Mouse (Mus musculus): ENCODE results near the gene E2f4. TPM values are rescaled to one million over a fixed set of nuclear protein-coding genes. Genes with fewer than 3 reads are reported as not detected.
"Not testable (repeated sequence)": the region's sequence is repeated elsewhere in the genome, so short reads cannot be mapped to it uniquely, and the experiment has no call there.

Gene E2f4
- total RNA-seq, 2 experiments from 2014 or later, result 28.8 to 33.6 TPM

- not testable (repeated sequence) for DNase-seq (ENCODE audit: low spot score in 2 of 2)
Observed at GRCm38 (mm10) chr8:105291364-105291763, 6.1 kb upstream of the E2f4 start.

GRCm38 (mm10) chr8:105291802-105292201, 5.7 kb upstream of the E2f4 start:
- not testable (repeated sequence) for DNase-seq (ENCODE audit: low spot score in 2 of 2)

DNA sequence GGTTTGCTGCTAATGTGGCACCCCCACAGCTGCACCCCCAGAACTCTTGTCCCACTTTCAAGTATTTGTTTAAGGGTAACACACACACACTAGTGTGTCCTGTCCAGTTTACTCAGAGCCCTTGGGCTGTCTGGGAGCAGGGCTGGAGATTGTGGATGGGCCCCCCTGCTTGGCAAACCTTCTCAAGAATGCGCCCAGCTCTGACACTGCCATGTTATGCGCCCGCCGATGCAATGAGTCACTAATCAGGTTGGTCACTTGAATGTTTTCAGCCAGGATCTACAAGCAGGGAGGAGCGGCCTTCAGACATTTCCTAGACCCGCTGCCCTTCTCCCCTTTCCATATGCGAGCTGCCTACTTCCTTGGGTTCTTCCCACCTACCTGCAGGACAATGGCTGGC, 5.0 kb upstream of the E2f4 start:
- DNase-seq (ENCODE audit: low spot score in 2 of 2), result no peak

DNA sequence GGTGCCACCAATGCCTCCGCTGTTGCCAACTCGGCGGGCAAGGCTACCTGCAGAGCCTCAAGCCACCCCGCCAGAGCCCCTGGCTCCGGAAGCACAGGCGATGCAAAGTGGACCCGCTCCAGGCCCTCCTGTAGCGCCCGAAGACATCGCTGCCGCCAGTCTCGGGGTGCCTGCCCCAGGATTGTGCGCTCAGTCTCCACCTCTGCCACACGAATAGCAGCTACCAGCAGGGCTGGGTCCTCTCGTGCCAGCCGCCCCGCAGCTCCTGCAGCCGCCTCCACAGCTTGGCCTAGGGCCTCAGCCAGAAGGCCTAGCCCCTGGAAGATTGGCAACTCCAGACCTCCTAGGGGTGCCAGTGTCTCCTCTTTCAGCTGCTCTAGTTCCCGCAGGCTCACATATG, 4.1 kb upstream of the E2f4 start:
- DNase-seq (ENCODE audit: low spot score in 2 of 2), result no peak

GRCm38 (mm10) chr8:105294776-105295175, 2.7 kb upstream of the E2f4 start:
- DNase-seq (ENCODE audit: low spot score in 2 of 2), result no peak

GRCm38 (mm10) chr8:105295256-105295655, 2.2 kb upstream of the E2f4 start:
- DNase-seq (ENCODE audit: low spot score in 2 of 2), result no peak

DNA sequence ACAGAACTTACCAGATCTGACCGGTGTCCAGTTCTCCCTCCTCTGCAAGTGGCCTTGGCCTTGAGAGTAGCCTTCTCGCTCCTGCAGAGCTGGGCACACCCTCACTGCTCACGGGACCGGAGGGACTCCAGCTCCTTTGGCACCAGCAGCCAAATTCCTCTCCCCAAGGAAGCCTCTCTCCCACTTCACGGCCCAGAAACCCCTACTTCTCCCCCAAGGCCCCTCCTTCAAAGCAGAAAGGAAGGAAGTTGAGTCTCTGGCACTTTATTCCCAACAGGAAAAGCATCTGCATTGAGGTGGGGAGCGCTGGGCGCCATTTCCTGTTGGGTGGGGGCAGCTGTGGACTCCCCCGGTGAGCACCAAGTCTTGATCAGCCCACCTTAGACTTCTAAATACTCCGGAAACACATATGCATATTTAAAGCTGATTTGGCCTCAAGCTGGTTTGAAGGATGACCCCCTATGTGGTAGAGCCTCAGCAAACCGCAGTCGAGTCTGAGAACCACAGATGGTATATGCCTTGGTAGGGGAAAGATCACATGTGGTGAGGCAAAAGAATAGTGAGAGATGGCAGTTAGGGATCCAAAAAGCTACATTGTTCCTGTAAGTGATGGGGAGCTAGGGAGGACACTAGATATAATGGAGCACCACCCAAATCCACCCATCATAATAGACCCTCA, 1.4 kb upstream of the E2f4 start, which contains the start of gene Exoc3l:
Exoc3l (minus strand) TSS at position 207 of the 679 bp plus-strand sequence.
- no peak for DNase-seq (ENCODE audit: low spot score in 2 of 2)

DNA sequence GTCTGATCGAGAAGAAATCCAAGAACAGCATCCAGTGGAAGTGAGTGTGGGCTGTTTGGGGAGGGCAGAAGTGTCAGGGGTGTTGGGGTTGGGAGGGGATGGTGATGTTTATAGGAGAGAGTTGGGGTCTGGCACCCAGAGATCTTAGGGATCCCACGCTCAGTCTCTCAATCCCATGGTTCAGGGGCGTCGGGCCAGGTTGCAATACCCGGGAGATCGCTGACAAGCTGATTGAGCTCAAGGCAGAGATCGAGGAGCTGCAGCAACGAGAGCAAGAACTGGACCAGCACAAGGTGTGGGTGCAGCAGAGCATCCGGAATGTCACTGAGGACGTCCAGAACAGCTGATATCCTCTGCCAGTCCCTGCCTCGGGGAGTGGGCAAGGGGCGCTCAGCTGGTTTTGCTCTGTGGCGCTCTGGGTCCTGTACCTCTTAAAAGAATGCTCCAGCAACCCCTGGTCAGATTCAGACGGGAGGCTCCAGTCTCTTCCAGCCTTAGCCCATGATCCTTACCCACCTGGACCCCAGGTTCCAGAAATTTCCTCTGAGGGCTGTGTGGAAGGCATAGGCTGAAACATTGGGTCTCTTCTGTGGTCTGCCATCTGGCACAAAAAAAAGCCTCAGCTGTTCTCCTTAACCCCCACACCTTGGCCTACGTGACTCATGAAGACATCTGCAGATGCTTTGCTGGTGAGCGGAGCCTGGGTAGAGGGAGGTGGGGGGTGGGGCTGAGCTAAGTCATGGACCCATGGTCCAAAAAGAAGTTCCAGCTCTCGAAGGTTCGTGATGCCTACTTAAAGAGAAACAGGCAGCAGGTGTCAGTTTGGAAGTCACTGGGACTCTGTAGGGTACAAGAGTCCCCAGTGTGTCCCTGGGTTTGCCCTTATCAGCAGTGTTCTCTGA, 1.1 kb downstream of the E2f4 start:
- no peak for DNase-seq (ENCODE audit: low spot score in 2 of 2)

GRCm38 (mm10) chr8:105299962-105300361, 2.5 kb downstream of the E2f4 start:
- DNase-seq (ENCODE audit: low spot score in 2 of 2), result no peak

- no peak for DNase-seq (ENCODE audit: low spot score in 2 of 2)
Observed at GRCm38 (mm10) chr8:105303396-105303795, 5.9 kb downstream of the E2f4 start.

GRCm38 (mm10) chr8:105303874-105304273, 6.4 kb downstream of the E2f4 start:
- no peak for DNase-seq (ENCODE audit: low spot score in 2 of 2)

- no peak for DNase-seq (ENCODE audit: low spot score in 2 of 2)
Observed at GRCm38 (mm10) chr8:105304325-105305210, 7.1 kb downstream of the E2f4 start.

- DNase-seq (ENCODE audit: low spot score in 2 of 2), result peak in 1 of 2 experiments; percentile 55
Observed at GRCm38 (mm10) chr8:105305211-105306145, 8.0 kb downstream of the E2f4 start, which contains the start of gene Elmo3. TSS of gene Elmo3 (plus strand) at chr8:105305601.

DNA sequence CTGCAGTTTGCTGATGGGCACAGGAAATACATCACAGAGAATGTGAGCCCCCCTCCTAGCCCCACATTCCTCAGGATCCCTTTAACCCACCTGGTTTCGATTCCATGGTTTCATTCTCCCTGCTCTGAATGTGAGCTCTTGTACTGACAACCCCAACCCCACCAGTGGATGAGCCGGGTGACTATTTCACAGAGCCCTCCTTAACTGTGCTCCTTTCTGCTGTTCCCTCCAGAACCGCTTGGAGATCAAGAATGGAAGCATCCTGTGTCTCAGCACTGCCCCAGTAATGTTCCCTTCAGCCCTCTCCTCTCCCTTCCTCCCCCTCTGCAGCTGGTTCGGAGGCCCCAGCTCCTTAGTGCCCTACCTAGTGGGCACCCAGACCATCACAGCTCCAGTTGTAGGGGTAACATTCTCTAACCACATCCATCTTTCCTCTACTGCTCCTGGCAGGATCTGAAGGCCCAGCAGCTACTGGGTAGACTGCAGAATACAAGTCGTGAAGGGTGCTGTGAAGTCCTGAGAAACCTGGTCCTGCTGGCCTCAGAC, 8.8 kb downstream of the E2f4 start:
- DNase-seq (ENCODE audit: low spot score in 2 of 2), result no peak

DNA sequence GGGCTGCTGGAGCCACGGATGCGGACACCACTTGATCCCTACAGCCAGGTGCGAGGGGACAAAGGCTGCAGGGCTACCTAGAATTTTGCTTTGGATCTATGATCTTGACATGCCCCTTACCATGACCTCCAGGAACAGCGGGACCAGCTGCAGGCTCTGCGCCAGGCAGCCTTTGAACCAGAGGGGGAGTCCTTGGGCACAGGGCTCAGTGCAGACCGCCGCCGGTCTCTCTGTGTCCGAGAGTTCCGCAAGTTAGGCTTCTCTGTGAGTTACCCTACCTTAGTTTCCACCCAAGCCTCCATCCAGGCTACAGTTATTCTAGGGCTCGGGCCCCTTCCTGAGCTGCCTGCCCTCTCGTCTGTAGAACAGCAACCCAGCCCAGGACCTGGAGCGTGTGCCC, 10.2 kb downstream of the E2f4 start:
- no peak for DNase-seq (ENCODE audit: low spot score in 2 of 2)

DNA sequence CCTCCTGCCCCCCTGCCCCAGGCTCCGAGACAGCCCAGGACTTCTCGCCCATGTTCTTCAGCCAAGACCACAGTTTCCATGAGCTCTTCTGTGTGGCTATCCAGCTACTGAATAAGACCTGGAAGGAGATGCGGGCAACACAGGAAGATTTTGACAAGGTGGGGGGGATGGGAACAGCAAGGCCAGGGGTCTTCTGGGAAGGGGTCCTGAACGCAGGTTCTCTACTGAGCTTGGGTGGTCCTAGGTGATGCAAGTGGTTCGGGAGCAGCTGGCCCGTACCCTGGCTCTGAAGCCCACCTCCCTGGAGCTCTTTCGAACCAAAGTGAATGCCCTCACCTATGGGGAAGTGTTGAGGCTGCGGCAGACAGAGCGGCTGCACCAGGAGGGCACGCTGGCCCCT, 11.0 kb downstream of the E2f4 start:
- DNase-seq (ENCODE audit: low spot score in 2 of 2), result no peak

GRCm38 (mm10) chr8:105309142-105309847, 11.8 kb downstream of the E2f4 start:
- DNase-seq (ENCODE audit: low spot score in 2 of 2), result no peak

DNA sequence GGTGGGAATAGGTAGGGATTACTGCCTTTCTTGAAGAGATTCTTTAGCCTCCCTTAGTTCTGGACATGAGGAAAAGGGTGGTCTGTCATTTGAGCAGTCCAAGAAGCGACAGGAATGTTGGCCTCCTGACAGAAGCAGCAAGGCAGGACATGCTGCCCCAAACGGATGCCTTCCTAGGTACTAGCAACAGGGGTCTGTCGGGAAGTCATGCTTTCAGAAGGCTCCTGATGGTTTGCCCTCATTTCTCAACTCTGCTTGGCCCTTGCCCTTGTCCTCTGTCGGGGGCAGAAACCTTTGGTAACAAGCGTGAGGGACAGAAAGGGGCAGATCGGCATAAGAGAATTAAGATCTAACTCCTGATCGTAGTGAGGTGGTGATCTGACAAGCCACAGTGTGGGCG, 12.7 kb downstream of the E2f4 start:
- no peak for DNase-seq (ENCODE audit: low spot score in 2 of 2)

GRCm38 (mm10) chr8:105311718-105312117, 14.3 kb downstream of the E2f4 start:
- no peak for DNase-seq (ENCODE audit: low spot score in 2 of 2)

All from layer of hippocampus, postnatal 14 days (tissue).